Mouse (Mus musculus): ENCODE data around the gene Psmd13. TPM values are rescaled to one million over a fixed set of nuclear protein-coding genes. Genes with fewer than 3 reads are reported as not detected.

Psmd13 gene
- polyA plus RNA-seq, 1 experiment from 2014 or later: 187 TPM

DNA sequence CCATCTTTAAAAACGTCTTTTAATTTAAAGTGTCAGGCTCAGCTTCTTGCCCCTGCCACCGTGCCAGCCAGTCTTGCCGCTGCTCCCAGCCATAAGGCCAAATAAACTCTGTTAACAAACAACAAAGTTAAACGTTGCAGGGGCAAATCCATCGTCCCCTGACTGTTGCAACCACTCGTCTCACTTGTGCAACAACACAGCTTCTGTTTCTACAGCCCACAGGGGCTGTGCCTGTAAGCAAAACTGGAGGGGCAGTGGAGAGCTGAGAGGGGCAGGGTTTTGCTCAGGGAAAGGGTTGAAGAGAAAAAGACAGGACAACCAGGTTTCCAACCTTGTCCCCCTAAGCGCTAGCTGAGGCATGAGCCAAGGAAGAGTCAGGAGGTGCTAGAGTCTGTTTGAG is 26.4 kb downstream of the Psmd13 start:
- WGBS (ENCODE audit: insufficient replicate concordance): 35% methylated on average over 7 of the region's 7 CpGs
- DNase-seq (no peak), ATAC-seq (ENCODE audit: low read depth) (no peak)
- Histone ChIP-seq H3K27ac (peak overlapping the region; percentile 71), H3K4me2 (peak overlapping the region; percentile 60; the same call in 1 of the 2 replicates), H3K4me3 (replicated peaks) (no peak overlapping the region), H3K36me3 (no peaks in the 10 kb centered on the region), H3K9ac (no peak overlapping the region), H3K27me3 (0 out of 2 replicates have a peak, but pooled peaks cover 3% of the 10 kb centered on the region), H3K9me3 (replicated peaks) (no peaks in the 10 kb centered on the region), H3K4me1 (replicated peaks) (peaks cover 20% of the 10 kb centered on the region)

DNA sequence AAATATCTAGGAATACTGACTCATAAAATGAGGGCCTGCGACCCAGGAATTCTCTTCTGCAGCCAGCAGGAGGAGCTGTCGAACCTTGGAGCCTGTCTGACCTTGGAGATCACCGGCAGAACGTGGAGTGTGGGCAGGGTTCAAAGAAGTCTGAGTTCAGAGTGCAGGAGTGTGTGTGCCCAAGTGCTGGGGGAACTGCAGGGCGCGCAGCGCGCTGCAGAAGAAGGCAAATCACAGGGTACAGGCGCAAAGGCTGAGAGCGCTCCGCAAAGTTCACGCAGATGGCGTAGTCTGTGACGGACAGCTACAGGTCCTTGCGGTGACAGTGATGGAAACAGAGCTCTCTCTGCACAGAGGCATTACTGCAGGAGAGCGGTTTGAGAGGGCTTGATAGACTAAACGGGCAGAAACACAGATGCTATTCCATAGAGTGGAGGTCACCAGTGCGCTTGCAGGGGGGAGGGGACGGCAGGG is 26.9 kb downstream of the Psmd13 start:
- H3K36me3 ChIP-seq: no peaks in the 10 kb centered on the region
- H3K4me1 ChIP-seq (replicated peaks): peaks cover 20% of the 10 kb centered on the region
- H3K27ac ChIP-seq: peak overlapping the region; percentile 71
- peak overlapping the region; percentile 7; the same call in 1 of the 2 replicates for H3K9ac ChIP-seq
- no peaks in the 10 kb centered on the region for H3K9me3 ChIP-seq (replicated peaks)
- ATAC-seq (ENCODE audit: low read depth): peak; percentile 52
- WGBS (ENCODE audit: insufficient replicate concordance): 2% methylated on average over 19 of the region's 19 CpGs
- peak overlapping the region; percentile 60 for H3K4me2 ChIP-seq
- peak overlapping the region; percentile 37 for H3K4me3 ChIP-seq (replicated peaks)
- DNase-seq: peak; percentile 48
- 0 out of 2 replicates have a peak, but pooled peaks cover 3% of the 10 kb centered on the region for H3K27me3 ChIP-seq

- Histone ChIP-seq H3K36me3 (no peaks in the 10 kb centered on the region), H3K27ac (peak overlapping the region; percentile 66), H3K27me3 (0 out of 2 replicates have a peak, but pooled peaks cover 3% of the 10 kb centered on the region), H3K4me2 (no peak overlapping the region), H3K4me1 (replicated peaks) (peaks cover 16% of the 10 kb centered on the region), H3K9me3 (replicated peaks) (no peaks in the 10 kb centered on the region), H3K9ac (no peak overlapping the region), H3K4me3 (replicated peaks) (no peak overlapping the region)
- no peak for DNase-seq
- ATAC-seq (ENCODE audit: low read depth): no peak
- 42% methylated on average over 3 of the region's 3 CpGs for WGBS (ENCODE audit: insufficient replicate concordance)
These were observed 30.5 kb downstream of the Psmd13 start for GRCm38 (mm10) chr7:140912293-140912692.

GRCm38 (mm10) chr7:140912846-140913482 is 31.2 kb downstream of the Psmd13 start:
- Histone ChIP-seq H3K4me3 (replicated peaks) (no peak overlapping the region), H3K36me3 (no peaks in the 10 kb centered on the region), H3K27me3 (0 out of 2 replicates have a peak, but pooled peaks cover 3% of the 10 kb centered on the region), H3K27ac (peak overlapping the region; percentile 66), H3K9me3 (replicated peaks) (no peaks in the 10 kb centered on the region), H3K4me1 (replicated peaks) (peaks cover 16% of the 10 kb centered on the region), H3K4me2 (no peak overlapping the region), H3K9ac (no peak overlapping the region)
- WGBS (ENCODE audit: insufficient replicate concordance): 58% methylated on average over 5 of the region's 5 CpGs
- DNase-seq (no peak), ATAC-seq (ENCODE audit: low read depth) (peak; percentile 29)

DNA sequence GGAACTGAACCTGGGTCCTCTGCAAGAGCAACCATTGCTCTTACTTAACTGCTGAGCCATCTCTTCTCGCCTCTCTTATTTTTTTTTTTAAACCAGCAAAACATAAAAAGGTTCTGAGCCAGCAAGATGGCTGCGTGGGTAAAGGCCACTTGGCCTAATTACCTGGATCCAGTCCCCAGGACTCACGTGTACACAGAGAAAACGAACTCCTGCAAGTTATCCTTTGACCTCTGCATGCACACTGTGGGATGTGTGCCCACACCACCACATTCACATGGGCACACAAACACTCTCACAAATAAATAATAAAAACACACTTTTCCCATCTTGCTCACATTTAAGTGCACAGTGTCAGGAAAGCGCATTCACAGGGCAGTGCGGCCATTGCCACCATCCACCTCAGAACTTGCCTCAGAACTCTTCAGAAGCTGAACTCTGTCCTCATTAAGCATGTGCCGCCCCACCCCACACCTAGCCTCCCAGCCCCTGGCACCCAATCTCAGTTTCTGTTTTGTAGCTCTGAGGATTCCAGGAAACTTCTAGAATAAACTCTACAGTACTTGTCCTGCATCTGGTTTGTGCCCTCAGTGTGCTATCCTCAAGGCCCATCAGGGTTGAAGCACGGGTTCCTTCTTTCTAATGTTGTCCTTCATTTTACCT is 32.4 kb downstream of the Psmd13 start:
- no peak for DNase-seq
- Histone ChIP-seq H3K27ac (no peak overlapping the region), H3K36me3 (no peaks in the 10 kb centered on the region), H3K4me1 (replicated peaks) (peaks cover 14% of the 10 kb centered on the region), H3K27me3 (peaks cover 3% of the 10 kb centered on the region; the same call in 1 of the 2 replicates), H3K4me2 (no peak overlapping the region), H3K9me3 (replicated peaks) (no peaks in the 10 kb centered on the region), H3K9ac (no peak overlapping the region), H3K4me3 (replicated peaks) (no peak overlapping the region)
- 67% methylated on average over 8 of the region's 8 CpGs for WGBS (ENCODE audit: insufficient replicate concordance)
- ATAC-seq (ENCODE audit: low read depth): no peak

DNA sequence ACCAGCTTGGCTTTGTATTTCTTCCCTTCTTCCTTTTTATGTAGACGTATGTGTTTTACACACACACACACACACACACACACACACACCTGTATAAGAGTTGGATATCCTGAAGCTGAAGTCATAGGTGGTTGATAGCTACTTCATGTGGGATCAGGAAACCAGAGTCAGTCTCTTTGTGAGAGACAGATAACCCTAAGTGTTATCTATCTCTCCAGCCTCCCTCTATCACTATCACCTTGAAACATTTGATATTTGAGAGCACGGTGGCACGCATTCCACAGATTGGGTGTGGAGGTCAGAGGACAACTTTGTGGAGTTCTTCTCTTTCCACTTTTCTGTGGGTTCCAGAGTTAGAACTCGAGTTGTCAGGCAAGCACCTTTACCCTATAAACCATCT is 38.1 kb downstream of the Psmd13 start:
- H3K36me3 ChIP-seq: no peaks in the 10 kb centered on the region
- H3K4me1 ChIP-seq (replicated peaks): peaks cover 44% of the 10 kb centered on the region
- ATAC-seq (ENCODE audit: low read depth) (no peak), DNase-seq (no peak)
- H3K4me2 ChIP-seq: no peak overlapping the region
- H3K9ac ChIP-seq: no peak overlapping the region
- no peak overlapping the region for H3K27ac ChIP-seq
- H3K27me3 ChIP-seq: peaks cover 58% of the 10 kb centered on the region
- no peak overlapping the region for H3K4me3 ChIP-seq (replicated peaks)
- 22% methylated on average over 4 of the region's 4 CpGs for WGBS (ENCODE audit: insufficient replicate concordance)
- no peaks in the 10 kb centered on the region for H3K9me3 ChIP-seq (replicated peaks)

DNA sequence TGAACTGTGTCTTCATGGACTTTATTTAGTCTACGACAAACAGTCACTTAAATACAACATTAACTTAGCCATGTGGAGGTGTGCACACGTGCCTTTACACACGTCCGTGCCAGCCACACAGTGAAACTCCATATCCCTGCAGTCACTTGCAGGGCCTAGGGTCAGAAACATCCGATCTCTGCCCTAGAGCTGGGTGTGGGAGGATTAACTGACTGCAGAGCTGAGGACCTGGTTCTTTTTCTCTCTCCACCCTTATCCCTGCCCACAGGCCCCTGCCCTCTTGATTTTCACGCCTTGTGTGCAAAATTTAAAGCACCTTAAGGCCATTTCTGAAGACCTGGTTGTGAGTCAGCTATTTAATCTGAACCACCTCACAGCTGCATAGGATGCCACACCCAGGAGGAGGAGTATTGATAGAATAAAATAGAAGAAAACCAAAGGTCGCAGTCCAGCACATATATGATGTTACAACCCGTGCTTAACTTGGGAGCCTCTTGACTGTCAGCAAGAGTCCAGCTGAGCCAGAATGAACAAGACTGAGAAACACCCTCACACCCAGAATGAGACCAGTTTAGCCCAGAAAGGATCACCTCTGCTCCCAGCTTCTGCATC is 38.8 kb downstream of the Psmd13 start, which contains the start of gene Nlrp6:
Nlrp6 (plus strand) TSS at position 485 of the 612 bp plus-strand sequence.
- H3K4me2 ChIP-seq: no peak within 1 kb of the TSS
- no peaks in the 10 kb centered on the region for H3K9me3 ChIP-seq (replicated peaks)
- 48% methylated on average over 8 of the region's 8 CpGs for WGBS (ENCODE audit: insufficient replicate concordance)
- peaks cover 64% of the 10 kb centered on the region for H3K27me3 ChIP-seq
- ATAC-seq (ENCODE audit: low read depth) (no peak), DNase-seq (no peak)
- peaks cover 44% of the 10 kb centered on the region for H3K4me1 ChIP-seq (replicated peaks)
- H3K27ac ChIP-seq: no peak within 1 kb of the TSS
- H3K36me3 ChIP-seq: no peaks in the 10 kb centered on the region
- no peak within 1 kb of the TSS for H3K9ac ChIP-seq
- no peak within 1 kb of the TSS for H3K4me3 ChIP-seq (replicated peaks)

DNA sequence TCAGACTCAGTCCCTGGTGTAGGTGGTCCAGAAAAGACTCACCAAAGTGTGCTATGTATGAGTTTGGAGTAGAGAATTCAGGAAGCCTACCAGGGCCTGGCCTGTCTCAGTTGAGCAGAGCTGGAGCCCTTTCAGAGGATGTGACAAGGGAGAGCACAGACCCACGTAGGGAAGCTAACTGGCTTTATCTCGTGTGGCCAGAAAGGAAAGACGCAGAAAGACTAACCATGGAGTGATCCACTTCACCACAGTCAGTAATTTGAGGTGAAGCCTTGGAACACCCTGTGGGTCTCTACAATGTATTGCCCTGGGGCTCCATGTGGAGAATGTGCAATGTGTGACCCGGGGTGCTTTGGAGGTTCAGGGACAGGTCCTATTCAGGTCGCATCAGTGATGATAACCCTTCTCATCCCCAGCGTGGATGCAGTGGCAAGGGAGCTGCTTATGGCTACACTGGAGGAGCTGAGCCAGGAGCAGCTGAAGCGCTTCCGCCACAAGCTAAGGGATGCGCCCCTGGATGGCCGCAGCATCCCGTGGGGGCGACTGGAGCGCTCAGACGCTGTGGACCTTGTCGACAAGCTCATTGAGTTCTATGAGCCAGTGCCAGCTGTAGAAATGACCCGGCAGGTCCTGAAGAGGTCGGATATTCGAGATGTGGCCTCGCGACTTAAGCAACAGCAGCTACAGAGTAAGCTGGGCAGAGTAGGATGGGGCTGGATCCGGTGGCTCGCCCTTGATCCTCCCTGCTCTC is 39.6 kb downstream of the Psmd13 start:
- Histone ChIP-seq H3K4me1 (replicated peaks) (peaks cover 44% of the 10 kb centered on the region), H3K27ac (no peak overlapping the region), H3K9me3 (replicated peaks) (no peaks in the 10 kb centered on the region), H3K36me3 (no peaks in the 10 kb centered on the region), H3K9ac (no peak overlapping the region), H3K4me3 (replicated peaks) (0 out of 2 replicates have a peak overlapping the region, but pooled peaks have one; percentile 28), H3K4me2 (no peak overlapping the region), H3K27me3 (peaks cover 72% of the 10 kb centered on the region)
- 30% methylated on average over 22 of the region's 22 CpGs for WGBS (ENCODE audit: insufficient replicate concordance)
- ATAC-seq (ENCODE audit: low read depth) (no peak), DNase-seq (no peak)

- Histone ChIP-seq H3K36me3 (no peaks in the 10 kb centered on the region), H3K9me3 (replicated peaks) (no peaks in the 10 kb centered on the region), H3K9ac (no peak overlapping the region), H3K4me1 (replicated peaks) (peaks cover 44% of the 10 kb centered on the region), H3K4me2 (peak overlapping the region; percentile 58), H3K27me3 (peaks cover 76% of the 10 kb centered on the region), H3K4me3 (replicated peaks) (peak overlapping the region; percentile 28), H3K27ac (no peak overlapping the region)
- 2% methylated on average over 49 of the region's 49 CpGs for WGBS (ENCODE audit: insufficient replicate concordance)
- DNase-seq (no peak), ATAC-seq (ENCODE audit: low read depth) (peak; percentile 25)
These were observed 40.8 kb downstream of the Psmd13 start for GRCm38 (mm10) chr7:140922398-140923069.

DNA sequence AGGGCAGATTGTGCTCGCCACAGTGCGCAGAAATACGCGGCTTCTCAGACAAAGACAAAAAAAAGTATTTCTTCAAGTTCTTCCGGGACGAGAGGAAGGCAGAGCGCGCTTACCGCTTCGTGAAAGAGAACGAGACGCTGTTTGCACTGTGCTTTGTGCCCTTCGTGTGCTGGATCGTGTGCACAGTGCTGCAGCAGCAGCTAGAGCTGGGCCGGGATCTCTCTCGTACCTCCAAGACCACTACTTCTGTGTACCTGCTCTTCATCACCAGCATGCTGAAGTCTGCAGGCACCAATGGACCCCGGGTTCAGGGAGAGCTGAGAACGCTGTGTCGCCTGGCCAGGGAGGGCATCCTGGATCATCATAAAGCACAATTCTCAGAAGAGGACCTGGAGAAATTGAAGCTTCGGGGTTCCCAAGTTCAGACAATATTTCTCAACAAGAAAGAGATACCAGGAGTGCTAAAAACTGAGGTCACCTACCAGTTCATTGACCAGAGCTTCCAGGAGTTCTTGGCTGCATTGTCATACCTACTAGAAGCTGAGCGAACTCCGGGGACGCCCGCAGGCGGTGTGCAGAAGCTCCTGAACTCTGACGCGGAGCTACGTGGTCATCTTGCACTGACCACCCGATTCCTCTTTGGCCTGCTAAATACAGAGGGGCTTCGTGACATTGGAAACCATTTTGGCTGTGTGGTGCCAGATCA is 41.5 kb downstream of the Psmd13 start:
- WGBS (ENCODE audit: insufficient replicate concordance): 24% methylated on average over 30 of the region's 30 CpGs
- DNase-seq (no peak), ATAC-seq (ENCODE audit: low read depth) (no peak)
- H3K9me3 ChIP-seq (replicated peaks): no peaks in the 10 kb centered on the region
- no peak overlapping the region for H3K9ac ChIP-seq
- peaks cover 76% of the 10 kb centered on the region for H3K27me3 ChIP-seq
- no peak overlapping the region for H3K27ac ChIP-seq
- peaks cover 44% of the 10 kb centered on the region for H3K4me1 ChIP-seq (replicated peaks)
- H3K36me3 ChIP-seq: no peaks in the 10 kb centered on the region
- H3K4me3 ChIP-seq (replicated peaks): peak overlapping the region; percentile 28
- H3K4me2 ChIP-seq: peak overlapping the region; percentile 58

Measured in liver, embryonic 13.5 days (tissue).